Mouse (Mus musculus): ENCODE measurements around the gene Prl2b1.

Prl2b1 gene

DNA sequence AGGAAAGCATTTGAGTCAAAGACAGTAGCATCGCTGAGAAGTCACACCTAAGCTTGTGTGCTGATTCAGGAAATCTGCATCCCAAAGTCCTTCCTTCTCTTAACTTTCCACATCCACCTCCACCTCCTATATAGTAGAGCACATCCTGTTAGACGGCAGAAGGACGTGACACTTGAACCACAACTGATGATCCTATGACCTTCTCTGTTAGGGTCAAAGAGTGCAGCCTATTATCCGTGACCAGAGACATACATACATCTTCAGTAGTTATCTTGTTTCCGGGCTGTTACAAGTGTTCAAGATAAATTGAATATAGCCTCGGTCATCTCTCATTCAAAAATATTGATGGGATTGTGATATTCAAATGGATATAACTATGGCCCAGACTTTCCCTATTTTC lies at the start of gene Prl2b1:
Gene Prl2b1, minus strand, starts transcription at position 101 of the 400 bp plus-strand sequence.
- DNase-seq (ENCODE audit: low spot score): no peak

DNA sequence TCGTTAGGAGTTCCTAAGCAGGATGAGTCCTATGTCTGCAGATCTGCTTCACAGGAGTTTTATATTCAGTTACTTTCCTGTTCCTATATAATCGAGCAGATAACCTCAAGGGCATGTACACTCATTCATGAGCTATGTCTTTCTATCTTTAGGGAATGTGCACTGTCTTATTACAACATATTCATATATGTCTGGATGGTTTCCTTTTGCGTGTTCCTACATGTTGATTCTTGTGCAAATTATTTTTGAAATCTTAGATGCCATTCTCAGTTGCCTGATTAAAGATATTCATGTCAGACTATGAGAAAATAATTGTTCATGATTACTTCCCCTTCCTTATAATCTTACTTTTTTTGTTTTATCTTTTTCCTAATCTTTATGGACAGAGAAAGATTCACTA lies 47.9 kb upstream of the Prl2b1 start, which contains the start of gene Prl8a6:
Gene Prl8a6, minus strand, starts transcription at position 101 of the 400 bp plus-strand sequence.
- DNase-seq (ENCODE audit: low spot score): no peak

DNA sequence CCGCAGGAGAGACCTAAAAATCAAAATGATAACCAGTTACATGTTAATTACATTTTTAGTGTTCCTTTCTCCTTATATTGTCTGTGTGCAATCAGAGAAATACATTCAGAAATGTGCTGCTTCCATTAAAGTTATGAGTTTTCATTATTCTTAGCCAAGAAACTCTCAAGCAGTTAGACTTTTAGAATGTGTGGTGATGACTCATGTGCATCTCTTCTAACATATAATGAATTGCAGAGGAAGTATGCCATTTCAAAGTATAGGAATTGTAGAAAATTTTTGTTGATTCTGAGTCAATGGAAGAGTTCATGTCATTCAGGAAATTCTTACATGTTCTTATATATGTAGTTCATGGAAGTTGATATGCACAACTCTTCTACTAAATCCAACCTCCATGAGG lies 42.5 kb upstream of the Prl2b1 start:
- no peak for DNase-seq (ENCODE audit: low spot score)

DNA sequence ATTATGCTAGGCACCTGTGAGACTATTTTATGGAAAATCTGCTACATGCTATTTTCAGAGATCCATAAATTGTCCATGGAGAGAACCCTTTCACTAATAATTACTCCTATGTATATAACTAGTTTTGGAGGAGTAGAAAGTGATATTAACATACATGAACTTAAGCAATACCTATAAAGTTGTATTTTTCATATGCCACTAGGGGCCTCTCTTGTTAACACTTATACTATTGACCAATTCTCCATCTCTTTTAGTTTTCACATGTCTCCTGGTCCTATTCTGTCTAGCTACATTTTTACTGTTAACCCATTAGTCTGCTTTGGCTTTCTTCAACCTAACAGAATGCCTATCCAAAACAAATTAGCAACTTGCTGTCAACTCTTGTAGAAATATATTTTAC lies 23.0 kb upstream of the Prl2b1 start:
- DNase-seq (ENCODE audit: low spot score): no peak

DNA sequence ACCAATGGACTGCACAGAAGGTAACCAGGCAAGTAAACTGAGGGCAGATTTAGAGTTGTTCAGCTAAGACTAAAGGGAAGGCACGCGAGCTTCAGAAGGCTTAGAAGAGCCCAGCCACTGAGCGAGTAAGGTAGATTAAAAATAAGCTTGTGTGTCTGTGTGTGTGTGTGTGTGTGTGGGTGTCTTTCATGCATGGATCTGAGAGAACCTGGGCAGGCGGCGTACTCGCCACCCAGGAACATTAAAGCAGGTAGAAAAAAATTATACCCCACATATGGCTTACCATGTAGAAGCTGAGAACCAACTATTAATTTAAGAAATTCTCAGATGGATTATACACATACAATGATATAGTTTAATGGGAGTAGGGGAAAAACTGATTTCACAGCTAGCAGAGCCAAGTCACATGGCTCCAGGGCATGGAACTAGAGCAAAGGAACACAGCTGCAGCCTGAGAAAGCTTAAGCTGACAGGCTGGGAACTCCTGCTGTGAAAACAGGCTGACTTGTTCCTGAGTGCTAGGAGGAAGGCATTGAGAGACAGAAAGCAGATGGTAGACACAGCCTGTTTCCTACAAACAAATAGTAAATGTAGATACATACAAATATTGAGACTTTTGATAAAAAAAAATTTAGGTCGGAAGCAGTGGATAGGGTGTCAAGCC lies 8.5 kb upstream of the Prl2b1 start:
- DNase-seq (ENCODE audit: low spot score): no peak

DNA sequence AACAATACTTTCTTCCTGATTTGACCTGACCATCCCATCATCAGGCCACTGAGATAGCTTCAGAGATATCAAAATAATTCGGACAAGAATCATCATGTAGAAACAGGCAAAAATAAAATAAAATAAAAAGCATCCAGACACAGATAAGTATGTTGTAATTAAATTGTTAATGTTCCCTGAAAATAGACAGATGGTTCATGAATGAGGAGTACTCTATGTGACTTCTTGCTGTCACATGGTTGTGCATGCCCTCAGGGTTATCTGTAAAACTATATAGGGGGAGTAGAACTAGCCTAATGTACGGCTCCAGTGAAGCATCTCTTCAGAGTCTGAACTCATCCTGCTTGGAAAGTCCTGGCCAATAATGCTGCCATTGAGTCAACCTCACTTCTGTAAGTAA lies 45.3 kb downstream of the Prl2b1 start, which contains the start of gene Prl8a2:
Gene Prl8a2, plus strand, starts transcription at position 301 of the 400 bp plus-strand sequence.
- no peak for DNase-seq (ENCODE audit: low spot score)

DNA sequence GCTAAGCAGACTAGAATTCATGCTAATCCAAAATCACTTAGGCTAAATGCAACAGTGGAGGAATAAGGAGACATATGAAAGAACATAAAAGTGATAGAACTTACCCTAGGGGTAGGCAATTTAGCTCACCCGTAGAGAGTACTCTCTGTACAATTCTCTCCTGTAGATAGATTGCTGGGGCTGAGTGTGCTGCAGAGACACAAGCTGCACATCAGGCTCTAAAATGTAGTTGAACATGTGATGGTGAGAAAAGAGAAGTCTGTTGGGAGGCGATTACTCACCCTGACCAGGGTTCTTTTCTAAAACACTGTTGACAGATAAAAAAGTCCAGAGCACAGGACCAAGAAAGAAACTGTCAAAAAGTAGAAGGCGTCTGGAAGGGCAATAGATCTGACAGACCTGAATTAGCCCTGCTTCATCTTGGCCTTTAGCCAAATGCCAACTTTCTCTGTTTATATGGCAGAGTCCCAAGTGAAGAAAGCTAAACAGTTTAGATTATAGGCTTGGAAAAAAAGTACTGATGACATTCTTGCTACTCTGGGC lies 47.8 kb downstream of the Prl2b1 start:
- DNase-seq (ENCODE audit: low spot score): no peak

DNA sequence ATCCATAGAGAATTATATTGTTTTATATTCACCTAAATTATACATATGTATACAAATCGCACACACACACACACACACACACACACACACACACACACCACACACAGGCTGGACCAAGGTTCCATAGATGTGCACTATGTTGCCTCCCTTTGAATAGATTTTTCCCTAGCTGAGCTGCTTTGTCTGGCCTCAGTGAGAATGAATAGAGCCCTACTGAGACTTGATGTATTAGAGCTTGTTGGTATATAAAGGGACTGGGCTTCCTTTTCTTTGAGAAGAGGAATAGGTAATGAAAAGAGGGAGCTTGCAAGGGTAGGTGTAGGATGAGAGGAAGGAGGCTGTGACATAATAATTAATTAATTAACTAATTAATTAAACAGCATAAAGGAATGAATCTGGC lies 55.7 kb downstream of the Prl2b1 start:
- no peak for DNase-seq (ENCODE audit: low spot score)

Data from testis, postnatal 10 days (tissue).